Mouse (Mus musculus) stomach, embryonic 14.5 days (tissue): Measurements from ENCODE around the gene Cdh18. TPM values are rescaled to one million over a fixed set of nuclear protein-coding genes. Genes with fewer than 3 reads are reported as not detected.

Experiments
- ATAC-seq: fragments of 200-750 bp; cut with Nextera tagmentation; 2 replicates; pipeline ENCODE4 v1.8.0; 2017; ENCODE audit warnings: low read depth, moderate TSS enrichment; ENCODE audit not compliant: insufficient number of reproducible peaks, insufficient read depth, low FRiP score
- H3K27ac ChIP-seq: fragments of 300-500 bp; sonication (generic); 2 replicates; pipeline ENCODE4 v1.5.1; 2014; ENCODE audit warnings: mild to moderate bottlenecking, low read length, moderate library complexity, mixed read lengths
- H3K27me3 ChIP-seq: fragments of 300-500 bp; sonication (generic); 2 replicates; pipeline ENCODE4 v1.6.1; 2014; ENCODE audit warnings: low read length, control low read depth, mixed read lengths; ENCODE audit not compliant: control insufficient read depth, insufficient read depth
- H3K36me3 ChIP-seq: fragments of 300-500 bp; sonication (generic); 2 replicates; pipeline ENCODE4 v1.6.1; 2014; ENCODE audit warnings: mild to moderate bottlenecking, control low read depth, low read length, moderate library complexity, mixed read lengths; ENCODE audit not compliant: control insufficient read depth, insufficient read depth
- H3K4me1 ChIP-seq: fragments of 300-500 bp; sonication (generic); 2 replicates; pipeline ENCODE4 v1.6.1; 2014; ENCODE audit warnings: low read length, control low read depth, mixed read lengths; ENCODE audit not compliant: control insufficient read depth, insufficient read depth
- H3K4me2 ChIP-seq: fragments of 300-500 bp; sonication (generic); replicated peaks from 2 replicates; pipeline ENCODE4 v1.6.1; 2014; ENCODE audit warnings: low read depth, low read length, control low read depth
- H3K4me3 ChIP-seq: fragments of 300-500 bp; sonication (generic); 2 replicates; pipeline ENCODE4 v1.5.1; 2014; ENCODE audit warnings: low read depth, low read length, control low read depth
- H3K9ac ChIP-seq: fragments of 300-500 bp; sonication (generic); replicated peaks from 2 replicates; pipeline ENCODE4 v1.6.1; 2014; ENCODE audit warnings: low read depth, mild to moderate bottlenecking, control low read depth, low read length, moderate library complexity, mixed read lengths
- H3K9me3 ChIP-seq: fragments of 300-500 bp; sonication (generic); 2 replicates; pipeline ENCODE4 v1.6.1; 2016; ENCODE audit warnings: low read depth, low read length, control low read depth; ENCODE audit not compliant: control insufficient read depth
- WGBS: fragments of 180-500 bp; shearing (Covaris S2); extraction: QIAGEN DNeasy Blood & Tissue Kit; methylation state at CpG from one replicate; pipeline ENCODE4 v1.1.7; 2014; 5-methylcytosine and 5-hydroxymethylcytosine counted together
- polyA plus RNA-seq: library from polyadenylated mRNA; unstranded; fragments of >200 nt; fragmentation: Nextera tagmentation; extraction: Ambion mirVana; gene quantifications from 2 replicates; pipeline ENCODE4 v1.2.1, GENCODE M21; 2014

Gene Cdh18
- polyA plus RNA-seq, 1 experiment from 2014 or later, result 5.1 TPM

DNA sequence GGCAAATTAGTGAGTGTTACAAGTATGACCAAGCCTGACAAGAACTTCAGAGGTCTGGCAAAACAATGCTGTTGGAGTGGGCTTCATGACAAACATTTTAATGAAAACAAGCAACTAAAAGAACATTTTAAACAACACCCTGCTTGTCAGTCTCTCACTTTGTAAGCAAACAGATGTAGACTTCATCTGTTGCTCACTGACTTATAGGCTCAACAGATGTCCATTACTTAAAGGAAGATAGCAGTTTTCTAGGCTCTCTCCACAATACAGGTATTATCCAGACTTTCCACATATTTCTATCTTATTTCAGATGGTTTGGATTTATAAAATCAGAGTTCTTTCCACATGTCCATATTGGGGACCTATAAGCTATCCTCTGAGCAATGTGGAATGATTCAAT, 308.9 kb downstream of the Cdh18 start:
- H3K36me3 ChIP-seq, result no peaks in the 10 kb centered on the region
- H3K9ac ChIP-seq, result no peak overlapping the region
- H3K9me3 ChIP-seq, result no peaks in the 10 kb centered on the region
- H3K27me3 ChIP-seq, result no peaks in the 10 kb centered on the region
- ATAC-seq, result no peak
- no peak overlapping the region for H3K4me3 ChIP-seq
- no peaks in the 10 kb centered on the region for H3K4me1 ChIP-seq
- H3K4me2 ChIP-seq, result no peak overlapping the region
- no peak overlapping the region for H3K27ac ChIP-seq

DNA sequence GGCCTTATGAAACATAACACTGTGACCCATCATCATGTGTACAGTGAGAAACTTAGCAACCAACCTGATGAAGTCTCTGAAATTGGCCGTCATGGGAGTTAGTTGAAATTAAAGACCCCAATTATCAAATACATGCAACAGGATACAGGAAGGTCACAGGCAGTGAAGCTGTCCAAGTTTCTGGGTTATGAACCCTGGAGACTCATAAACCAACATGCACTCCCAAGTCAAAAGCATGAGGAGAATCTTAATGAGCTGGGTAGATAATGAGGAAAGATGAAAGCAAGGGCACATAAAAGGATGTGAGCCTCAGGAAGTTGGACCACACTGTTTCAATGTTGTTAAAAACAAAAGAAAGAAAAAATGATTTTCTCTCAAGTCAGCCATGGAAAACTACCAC, 321.9 kb downstream of the Cdh18 start:
- Histone ChIP-seq H3K4me1 (no peaks in the 10 kb centered on the region), H3K27me3 (no peaks in the 10 kb centered on the region), H3K4me2 (no peak overlapping the region), H3K9ac (no peak overlapping the region), H3K9me3 (no peaks in the 10 kb centered on the region), H3K4me3 (no peak overlapping the region), H3K27ac (no peak overlapping the region), H3K36me3 (no peaks in the 10 kb centered on the region)
- WGBS, result 83% methylated on average over 1 of the region's 1 CpGs
- ATAC-seq, result no peak

- Histone ChIP-seq H3K36me3 (no peaks in the 10 kb centered on the region), H3K27ac (no peak overlapping the region), H3K9me3 (no peaks in the 10 kb centered on the region), H3K27me3 (no peaks in the 10 kb centered on the region), H3K4me3 (no peak overlapping the region), H3K4me2 (no peak overlapping the region), H3K9ac (no peak overlapping the region), H3K4me1 (no peaks in the 10 kb centered on the region)
- ATAC-seq, result no peak
- 70% methylated on average over 4 of the region's 4 CpGs for WGBS
These were observed 348.9 kb downstream of the Cdh18 start for GRCm38 (mm10) chr15:22897724-22898123.

DNA sequence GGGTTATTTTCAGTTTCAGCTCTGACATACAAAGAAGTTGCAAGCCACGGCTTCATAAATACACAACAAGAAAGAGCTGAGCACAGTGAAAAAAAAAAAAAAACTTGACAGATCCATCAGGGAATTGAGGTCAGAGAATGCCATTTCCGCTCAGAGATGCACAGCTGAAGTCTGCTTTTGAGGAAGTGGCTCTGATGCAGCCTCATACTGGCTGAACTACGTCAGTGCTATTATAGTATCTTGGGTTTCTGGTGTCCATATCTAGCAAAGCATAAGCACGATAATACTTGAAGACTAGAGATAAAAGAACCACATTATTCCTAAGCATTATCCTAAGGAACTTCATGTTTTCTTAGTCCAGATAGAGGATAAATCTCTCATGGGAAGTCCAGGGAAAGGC, 349.4 kb downstream of the Cdh18 start:
- no peak for ATAC-seq

GRCm38 (mm10) chr15:22914444-22914843, 365.6 kb downstream of the Cdh18 start:
- ATAC-seq, result no peak
- H3K36me3 ChIP-seq, result no peaks in the 10 kb centered on the region
- H3K4me2 ChIP-seq, result no peak overlapping the region
- no peak overlapping the region for H3K27ac ChIP-seq
- no peaks in the 10 kb centered on the region for H3K9me3 ChIP-seq
- H3K4me3 ChIP-seq, result no peak overlapping the region
- H3K9ac ChIP-seq, result no peak overlapping the region
- H3K27me3 ChIP-seq, result no peaks in the 10 kb centered on the region
- H3K4me1 ChIP-seq, result no peaks in the 10 kb centered on the region

More for the DNA sequence above, 349.4 kb downstream of the Cdh18 start:
- H3K27ac ChIP-seq, result no peak overlapping the region
- no peak overlapping the region for H3K4me3 ChIP-seq
- no peaks in the 10 kb centered on the region for H3K36me3 ChIP-seq
- H3K27me3 ChIP-seq, result no peaks in the 10 kb centered on the region
- WGBS, result 83% methylated on average over 4 of the region's 4 CpGs
- H3K4me2 ChIP-seq, result no peak overlapping the region
- H3K9ac ChIP-seq, result no peak overlapping the region
- H3K4me1 ChIP-seq, result no peaks in the 10 kb centered on the region
- no peaks in the 10 kb centered on the region for H3K9me3 ChIP-seq

GRCm38 (mm10) chr15:22934293-22934692, 385.5 kb downstream of the Cdh18 start:
- Histone ChIP-seq H3K36me3 (no peaks in the 10 kb centered on the region), H3K4me1 (0 out of 2 replicates have a peak, but pooled peaks cover 3% of the 10 kb centered on the region), H3K27me3 (no peaks in the 10 kb centered on the region), H3K4me2 (no peak overlapping the region), H3K4me3 (no peak overlapping the region), H3K27ac (no peak overlapping the region), H3K9ac (no peak overlapping the region), H3K9me3 (no peaks in the 10 kb centered on the region)
- whole genome bisulfite sequencing, result 35% methylated on average over 4 of the region's 4 CpGs
- no peak for ATAC-seq

DNA sequence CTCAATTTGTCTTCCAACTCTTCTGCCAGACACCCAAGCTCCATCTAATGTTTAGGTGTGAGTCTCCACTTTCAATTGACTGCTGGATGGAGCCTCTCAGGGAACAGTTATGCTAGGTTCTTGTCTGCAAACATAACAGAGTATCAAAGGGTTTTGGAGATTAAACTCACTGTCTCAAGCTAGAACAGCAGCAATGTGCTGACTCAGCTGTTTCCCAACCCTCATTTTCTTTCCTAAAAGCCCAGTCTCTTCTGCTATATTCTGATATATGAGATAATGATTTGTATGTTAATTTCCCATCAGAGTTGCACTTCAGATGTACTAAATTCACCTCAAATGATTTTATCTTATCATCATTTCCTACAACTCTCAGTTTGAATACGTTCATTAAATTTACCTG, 398.4 kb downstream of the Cdh18 start:
- Histone ChIP-seq H3K4me2 (no peak overlapping the region), H3K27ac (no peak overlapping the region), H3K4me1 (no peaks in the 10 kb centered on the region), H3K36me3 (no peaks in the 10 kb centered on the region), H3K9me3 (no peaks in the 10 kb centered on the region), H3K27me3 (no peaks in the 10 kb centered on the region), H3K9ac (no peak overlapping the region), H3K4me3 (no peak overlapping the region)
- no peak for ATAC-seq
- 84% methylated on average over 1 of the region's 1 CpGs for WGBS

DNA sequence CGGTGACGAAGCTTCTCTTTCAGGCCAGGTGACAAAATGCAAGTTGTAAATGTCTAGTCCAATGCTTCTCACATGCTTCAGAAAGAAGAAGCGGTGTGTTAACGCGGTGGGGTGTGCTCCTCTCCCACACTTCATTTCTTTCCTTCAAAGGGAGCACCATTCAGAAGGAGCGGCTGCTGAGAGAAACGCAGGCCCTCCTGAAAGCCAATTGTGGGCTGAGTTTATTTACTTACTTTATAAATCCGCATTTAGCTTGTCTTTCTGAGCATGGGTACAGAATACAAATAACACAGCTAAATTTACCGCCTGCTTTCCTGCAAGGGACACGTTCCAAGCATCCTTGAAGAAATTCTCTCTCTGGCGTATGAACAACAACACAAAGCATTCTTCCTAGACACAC, 420.6 kb downstream of the Cdh18 start:
- H3K4me2 ChIP-seq, result no peak overlapping the region
- 81% methylated on average over 11 of the region's 11 CpGs for WGBS
- H3K9me3 ChIP-seq, result no peaks in the 10 kb centered on the region
- no peaks in the 10 kb centered on the region for H3K4me1 ChIP-seq
- H3K36me3 ChIP-seq, result no peaks in the 10 kb centered on the region
- no peak overlapping the region for H3K27ac ChIP-seq
- no peak for ATAC-seq
- H3K9ac ChIP-seq, result no peak overlapping the region
- H3K27me3 ChIP-seq, result no peaks in the 10 kb centered on the region
- H3K4me3 ChIP-seq, result no peak overlapping the region

- Histone ChIP-seq H3K4me3 (no peak overlapping the region), H3K4me1 (no peaks in the 10 kb centered on the region), H3K9ac (no peak overlapping the region), H3K4me2 (no peak overlapping the region), H3K9me3 (no peaks in the 10 kb centered on the region), H3K27me3 (no peaks in the 10 kb centered on the region), H3K27ac (no peak overlapping the region), H3K36me3 (no peaks in the 10 kb centered on the region)
- ATAC-seq, result no peak
- 53% methylated on average over 5 of the region's 5 CpGs for whole genome bisulfite sequencing
These were observed 431.3 kb downstream of the Cdh18 start for GRCm38 (mm10) chr15:22980136-22980535.
